Mouse (Mus musculus): Measurements from ENCODE around the gene Zfp758.

DNA sequence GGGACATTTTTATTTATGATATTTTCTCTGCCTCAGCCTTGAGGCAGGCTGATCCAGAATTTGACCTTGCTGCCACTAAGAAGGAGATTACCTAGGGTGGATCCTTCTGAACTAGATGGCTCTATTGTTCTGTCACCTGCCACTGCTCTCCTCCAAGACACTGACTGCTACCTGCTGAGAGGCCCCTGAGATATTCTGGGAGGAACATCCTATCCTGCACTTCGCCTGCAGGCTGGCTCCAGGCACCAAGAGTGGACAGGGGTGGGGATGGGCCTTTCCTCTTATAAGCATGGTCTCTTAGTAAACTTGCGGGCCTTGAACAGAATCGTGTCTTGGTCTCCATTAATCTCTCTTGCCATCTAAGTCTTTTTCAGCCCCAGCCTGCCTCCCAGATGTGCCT is 2.6 kb downstream of the Zfp758 start:
- TF ChIP-seq CTCF (IDR thresholded peaks at IDR 0.05; ENCODE audit: low read depth), result no peak
- TF ChIP-seq EP300 (IDR thresholded peaks at IDR 0.05; ENCODE audit: low read depth), result no peak
